Mouse (Mus musculus) gastrocnemius, postnatal 10 days (tissue): ENCODE data around the gene Gm12355. TPM values are rescaled to one million over a fixed set of nuclear protein-coding genes. Genes with fewer than 3 reads are reported as not detected.
"Not testable (repeated sequence)": the region's sequence is repeated elsewhere in the genome, so short reads cannot be mapped to it uniquely, and the experiment has no call there.

Experiments used
- DNase-seq: peaks from one replicate; pipeline ENCODE4 v3.0.0; 2021; ENCODE audit warnings: mixed read lengths
- long read RNA-seq, 2 experiments: library from polyadenylated mRNA; stranded (forward); transcript quantifications; one replicate each; pipeline ENCODE4 v2.0.0; 2021
- total RNA-seq, 2 experiments: library from RNA; stranded (reverse); gene quantifications; 2 replicates each; pipeline ENCODE4 v1.2.3; 2021

Gene Gm12355
- total RNA-seq: 10 to 100 TPM in 1 of 2 experiments, 1 to 10 TPM in 1; 8.2 to 10.3 TPM
- long read RNA-seq, experiment 1: 0 reads
- long read RNA-seq, experiment 2: 0 reads

DNA sequence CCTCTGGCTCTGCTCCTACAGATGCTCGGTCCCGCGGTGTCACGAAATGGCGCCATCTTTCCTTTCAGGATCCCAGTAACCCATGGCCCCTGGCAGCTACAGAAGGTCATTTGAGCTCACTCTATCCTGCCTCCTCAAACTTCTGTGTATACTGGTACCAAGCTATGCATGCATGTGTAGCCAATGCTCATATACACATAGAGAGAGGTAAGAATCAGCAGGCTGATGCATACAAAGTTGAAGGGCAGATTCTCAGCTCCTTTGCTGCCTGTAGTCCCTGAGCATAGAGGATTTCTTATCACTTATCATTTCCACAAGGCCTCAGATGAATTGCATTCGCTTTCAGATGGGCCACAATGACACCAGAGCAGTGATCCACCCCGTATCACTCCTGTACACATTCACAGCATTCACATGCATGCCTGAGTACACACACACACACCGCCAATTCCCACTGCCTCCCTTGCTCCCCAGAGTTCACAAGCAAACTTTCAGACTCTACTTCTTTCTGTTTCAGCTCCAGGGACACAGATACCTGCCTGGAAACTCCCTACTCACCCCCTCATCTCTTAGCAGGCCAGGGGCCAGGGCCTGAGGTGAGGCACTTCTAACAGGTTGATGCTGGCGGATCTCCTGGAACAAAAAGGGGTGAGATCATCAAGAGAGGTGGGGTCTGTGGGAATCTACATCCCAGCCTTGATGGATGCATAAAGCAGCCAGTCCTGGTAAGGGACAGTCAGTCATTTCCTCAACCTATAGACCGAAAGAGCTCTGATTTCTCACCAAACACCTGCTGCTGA lies at the start of gene Gm12355, which contains the start of gene Gsdma3:
Gene Gm12355 (minus strand): TSS at position 51 of the 800 bp plus-strand sequence.
Gene Gsdma3 (plus strand): TSS at position 750 of the 800 bp plus-strand sequence.
- no peak for DNase-seq

DNA sequence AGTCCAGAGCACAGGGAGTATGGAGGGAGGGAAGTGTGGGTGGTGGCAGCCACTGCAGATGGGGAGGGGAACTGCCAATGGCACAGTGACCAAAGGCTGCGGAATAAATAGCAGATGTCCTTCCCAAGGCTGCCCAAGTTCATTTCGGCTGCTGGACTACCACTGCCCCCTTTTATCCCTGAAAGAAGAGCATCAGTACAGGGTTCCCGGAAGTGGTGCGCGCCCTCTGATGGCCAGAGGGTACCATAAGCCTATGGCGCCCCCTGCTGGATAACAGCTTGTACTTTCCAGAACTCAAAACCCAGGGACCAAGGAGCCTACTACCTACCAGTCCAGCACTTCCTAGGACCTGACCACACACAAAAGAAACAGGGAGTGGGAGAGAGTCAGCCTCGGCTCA lies 47.7 kb upstream of the Gm12355 start:
- DNase-seq: peak; percentile 52

DNA sequence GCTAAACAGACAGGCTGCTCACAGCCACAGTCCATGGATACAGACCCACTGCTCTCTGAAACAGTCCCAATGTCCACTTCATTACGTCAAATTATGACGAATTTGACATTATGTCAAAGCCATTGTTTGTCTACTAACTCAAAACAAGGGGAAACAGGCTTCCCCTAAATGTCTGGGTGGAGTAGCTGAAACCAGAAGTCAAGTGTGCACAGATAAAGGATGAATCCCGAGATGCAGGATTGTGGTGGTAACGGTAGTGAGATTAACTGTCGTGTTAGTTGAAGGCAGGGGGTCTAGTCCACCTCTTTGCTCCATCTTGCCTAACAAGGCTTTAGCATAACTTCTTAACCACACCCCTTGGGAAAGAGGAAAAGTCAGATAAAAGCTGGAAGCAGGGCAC lies 47.0 kb upstream of the Gm12355 start:
- no peak for DNase-seq

DNA sequence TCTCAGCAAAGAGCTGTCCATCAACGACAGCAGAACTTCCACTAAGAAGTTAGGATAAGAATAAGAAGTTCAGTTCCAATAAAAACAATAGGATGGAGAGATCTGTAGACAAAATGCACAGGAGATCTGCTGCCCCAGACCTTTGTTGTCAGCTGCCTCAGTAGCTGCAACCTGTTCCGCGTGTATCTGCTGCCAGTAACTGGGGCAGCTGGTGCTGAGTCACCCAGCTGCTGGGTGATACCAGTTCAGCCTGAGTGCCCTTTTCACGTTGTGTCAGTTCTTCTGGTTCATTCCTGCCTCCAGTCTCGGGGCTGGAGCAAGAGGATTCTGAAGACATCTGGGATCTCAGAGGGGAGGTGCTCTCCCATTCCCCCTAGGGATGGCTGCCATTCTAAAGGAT lies 46.4 kb upstream of the Gm12355 start:
- DNase-seq: no peak

DNA sequence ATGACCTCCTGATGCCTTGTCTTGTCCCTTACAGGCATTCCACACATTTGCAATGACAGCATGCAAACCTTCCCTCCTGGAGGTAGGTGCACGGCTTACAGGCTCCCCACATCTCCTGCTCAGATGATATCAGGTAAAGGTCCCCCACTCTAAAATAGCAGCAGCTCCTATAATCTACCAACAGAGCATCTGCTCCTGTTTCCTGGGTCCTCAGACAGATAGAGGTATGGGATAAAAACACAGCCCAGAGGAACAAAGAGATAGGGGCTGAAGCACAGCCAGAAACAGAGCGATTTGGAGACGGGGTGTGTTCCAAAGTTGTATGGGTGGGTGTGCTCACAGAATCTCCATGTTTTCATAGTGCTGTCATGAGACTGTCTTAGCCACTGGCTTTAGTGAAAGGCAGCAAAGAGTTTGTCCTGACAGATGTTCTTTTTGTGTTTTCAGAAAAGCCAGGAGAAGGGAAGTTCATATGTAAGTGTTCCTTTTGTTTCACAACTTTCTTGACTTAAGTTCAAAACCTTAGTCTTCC lies 45.9 kb upstream of the Gm12355 start:
- DNase-seq: no peak

DNA sequence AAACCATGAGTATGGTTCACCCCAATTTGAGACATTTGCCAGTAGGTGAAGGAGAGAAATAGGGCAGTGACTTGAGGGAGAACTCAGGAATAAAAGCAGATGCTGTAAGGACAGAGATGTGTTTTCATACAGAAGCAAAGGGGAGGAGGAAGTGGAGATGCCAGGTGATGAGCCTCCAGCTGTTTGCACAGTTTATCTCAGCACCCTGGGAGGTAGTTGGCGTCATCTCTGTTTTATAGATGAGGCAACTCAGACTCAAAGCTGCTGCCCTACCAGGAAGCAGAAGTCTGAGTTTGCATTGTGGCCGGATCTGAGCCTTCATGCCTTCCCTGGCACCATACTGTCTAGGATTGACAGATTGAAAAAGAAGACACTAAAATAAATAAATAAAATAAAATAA lies 43.5 kb upstream of the Gm12355 start:
- no peak for DNase-seq

DNA sequence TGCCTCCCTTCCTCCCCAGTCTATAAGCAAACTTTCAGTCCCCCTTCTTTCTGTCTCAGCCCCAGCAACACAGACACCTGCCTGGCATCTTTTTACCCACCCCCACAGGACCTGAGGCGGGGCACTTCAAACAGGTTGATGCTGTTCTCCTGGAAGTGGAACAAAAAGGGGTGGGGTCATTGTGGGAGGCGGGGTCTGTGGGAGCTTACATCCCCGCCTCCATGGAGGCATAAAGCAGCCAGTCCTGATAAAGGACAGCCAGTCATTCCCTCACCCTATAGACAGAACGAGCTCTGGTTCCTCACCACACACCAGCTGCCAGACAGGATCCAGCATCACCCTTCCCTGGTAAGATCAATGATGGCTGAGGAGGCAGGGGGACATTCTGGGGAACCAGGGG lies 38.6 kb upstream of the Gm12355 start, which contains the start of gene Gsdma:
Gene Gsdma (plus strand): TSS at position 261 of the 400 bp plus-strand sequence.
- no peak for DNase-seq

DNA sequence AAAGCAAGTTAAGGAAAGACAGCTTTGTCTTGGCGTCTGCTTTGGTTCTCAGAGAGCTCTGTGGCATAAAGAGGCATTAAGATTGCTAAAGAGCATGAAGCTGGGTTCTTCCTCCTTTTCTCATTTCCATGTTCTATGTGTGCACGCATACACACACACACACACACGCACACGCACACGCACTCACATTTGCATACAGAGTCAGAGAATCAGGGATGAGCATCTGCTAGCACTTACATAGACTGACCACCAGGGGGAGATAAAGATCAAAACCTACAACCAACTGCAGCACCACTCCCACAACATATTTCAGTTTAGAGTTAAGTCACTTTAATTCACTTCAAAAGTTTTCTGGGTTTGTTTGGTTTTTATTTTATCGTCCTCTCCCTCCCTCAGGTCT lies 35.1 kb upstream of the Gm12355 start:
- no peak for DNase-seq

DNA sequence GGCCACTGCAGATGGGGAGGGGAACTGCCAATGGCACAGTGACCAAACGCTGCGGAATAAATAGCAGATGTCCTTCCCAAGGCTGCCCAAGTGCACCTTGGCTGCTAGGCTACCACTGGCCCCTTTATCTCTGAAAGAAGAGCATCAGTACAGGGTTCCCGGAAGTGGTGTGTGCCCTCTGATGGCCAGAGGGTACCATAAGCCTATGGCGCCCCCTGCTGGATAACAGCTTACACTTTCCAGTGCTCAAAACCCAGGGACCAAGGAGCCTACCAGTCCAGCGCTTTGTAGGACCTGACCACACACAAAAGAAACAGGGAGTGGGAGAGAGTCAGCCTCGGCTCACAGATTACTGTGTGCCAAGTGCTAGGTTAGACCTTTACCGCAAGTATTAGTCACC lies 29.6 kb upstream of the Gm12355 start:
- peak; percentile 57 for DNase-seq

DNA sequence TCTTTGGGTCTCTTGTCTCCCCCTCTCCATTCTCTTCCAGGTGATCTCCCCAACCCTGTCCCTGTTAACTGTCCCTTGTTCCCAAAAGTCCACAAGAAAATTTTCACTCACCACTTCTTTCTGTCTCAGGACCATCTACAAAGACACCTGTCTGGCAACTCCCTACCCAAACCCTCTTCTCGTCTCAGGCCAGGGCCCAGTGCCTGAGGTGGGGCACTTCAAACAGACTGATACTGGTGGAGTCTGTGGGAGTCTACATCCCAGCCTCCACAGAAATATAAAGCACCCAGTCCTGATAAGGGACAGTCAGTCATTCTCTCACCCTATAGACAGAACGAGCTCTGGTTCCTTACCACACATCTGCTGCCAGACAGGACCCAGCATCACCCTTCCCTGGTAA lies 21.0 kb upstream of the Gm12355 start, which contains the start of gene Gsdma2:
Gene Gsdma2 (plus strand): TSS at position 301 of the 400 bp plus-strand sequence.
- DNase-seq: no peak

DNA sequence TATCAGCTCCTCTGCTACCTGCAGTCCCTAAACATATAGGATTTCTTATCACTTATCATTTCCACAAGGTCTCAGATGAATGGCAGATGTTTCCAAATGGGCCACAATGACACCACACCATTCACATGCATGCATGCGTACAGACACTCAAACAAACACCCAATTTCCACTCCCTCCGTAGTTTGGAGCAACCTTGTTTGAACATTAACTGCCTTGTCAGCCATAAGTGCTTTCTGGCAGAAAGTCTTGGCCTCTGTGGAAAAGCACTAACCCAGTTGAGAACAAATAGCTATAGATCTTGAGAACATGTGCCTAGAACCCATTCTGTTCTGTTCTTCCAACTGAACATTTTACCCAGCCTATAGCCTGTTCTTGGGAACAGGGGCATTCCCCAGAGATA lies 20.5 kb upstream of the Gm12355 start:
- no peak for DNase-seq

DNA sequence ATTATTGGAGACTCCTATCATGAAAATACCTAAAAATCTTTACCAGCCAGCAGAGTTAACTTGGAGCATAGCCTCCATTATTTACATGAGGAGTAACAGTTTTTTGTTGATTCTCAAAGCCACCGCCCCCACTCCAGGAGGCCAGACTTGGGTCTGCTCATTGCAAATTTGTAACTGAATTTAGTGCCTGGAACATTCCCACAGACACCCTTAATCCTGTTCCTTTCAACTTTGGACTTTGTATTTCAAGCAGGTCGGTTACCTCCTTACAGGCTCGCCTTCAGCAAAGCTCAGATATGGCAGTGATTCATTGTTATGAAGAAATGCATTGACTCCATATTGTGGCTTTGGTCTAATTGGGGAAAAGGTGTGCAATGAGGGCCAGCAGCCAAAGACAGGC lies 19.3 kb upstream of the Gm12355 start:
- DNase-seq: no peak

DNA sequence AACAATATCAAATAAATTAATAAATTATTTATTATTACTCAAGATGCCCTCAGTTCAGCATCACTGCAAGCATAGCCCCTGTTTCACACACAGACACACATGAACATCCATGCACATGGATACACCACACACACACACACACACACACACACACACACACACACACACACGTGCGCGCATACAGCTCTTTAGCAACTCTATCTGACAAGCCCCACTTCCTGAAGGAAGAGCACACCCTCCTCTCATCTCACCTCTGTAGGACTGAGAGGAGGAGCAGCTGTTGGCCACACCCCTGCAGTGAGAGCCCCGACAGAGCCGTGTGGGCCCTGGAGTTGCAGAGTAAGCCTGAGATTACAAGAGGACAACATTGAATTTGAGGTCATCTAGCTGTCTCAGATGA lies 14.6 kb upstream of the Gm12355 start:
- no peak for DNase-seq

DNA sequence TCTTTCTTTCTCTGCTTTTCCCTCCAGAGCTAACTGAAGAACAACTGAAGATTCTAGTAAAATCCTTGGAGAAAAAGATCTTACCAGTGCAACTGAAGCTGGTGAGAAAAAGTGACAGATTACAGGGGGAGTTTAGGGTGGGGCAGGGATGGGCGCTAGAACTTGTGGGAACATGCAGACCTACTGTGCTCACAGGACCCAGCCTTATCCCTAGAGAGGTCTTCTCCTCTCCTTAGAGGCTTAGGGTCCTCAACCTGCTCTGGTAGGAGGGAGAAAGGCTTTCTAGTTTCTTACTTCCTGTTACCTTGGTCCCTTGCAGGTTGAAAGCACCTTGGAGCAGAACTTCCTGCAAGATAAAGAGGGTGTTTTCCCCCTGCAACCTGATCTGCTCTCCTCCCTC lies 12.0 kb upstream of the Gm12355 start:
- DNase-seq: no peak

DNA sequence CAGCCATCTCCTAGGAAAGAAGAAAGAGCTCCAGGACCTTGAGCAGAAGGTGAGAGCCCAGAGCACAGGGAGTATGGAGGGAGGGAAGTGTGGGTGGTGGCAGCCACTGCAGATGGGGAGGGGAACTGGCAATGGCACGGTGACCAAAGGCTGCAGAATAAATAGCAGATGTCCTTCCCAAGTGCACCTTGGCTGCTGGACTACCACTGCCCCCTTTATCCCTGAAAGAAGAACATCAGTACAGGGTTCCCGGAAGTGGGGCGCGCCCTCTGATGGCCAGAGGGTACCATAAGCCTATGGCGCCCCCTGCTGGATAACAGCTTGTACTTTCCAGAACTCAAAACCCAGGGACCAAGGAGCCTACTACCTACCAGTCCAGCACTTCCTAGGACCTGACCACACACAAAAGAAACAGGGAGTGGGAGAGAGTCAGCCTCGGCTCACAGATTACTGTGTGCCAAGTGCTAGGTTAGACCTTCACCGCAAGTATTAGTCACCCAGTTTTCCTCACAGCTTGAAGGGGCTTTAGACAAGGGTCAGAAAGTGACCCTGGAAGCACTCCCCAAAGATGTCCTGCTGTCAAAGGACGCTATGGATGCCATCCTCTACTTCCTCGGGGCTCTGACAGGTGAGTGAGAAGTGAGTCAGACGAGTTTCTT lies 10.0 kb upstream of the Gm12355 start:
- DNase-seq: not testable (repeated sequence)

DNA sequence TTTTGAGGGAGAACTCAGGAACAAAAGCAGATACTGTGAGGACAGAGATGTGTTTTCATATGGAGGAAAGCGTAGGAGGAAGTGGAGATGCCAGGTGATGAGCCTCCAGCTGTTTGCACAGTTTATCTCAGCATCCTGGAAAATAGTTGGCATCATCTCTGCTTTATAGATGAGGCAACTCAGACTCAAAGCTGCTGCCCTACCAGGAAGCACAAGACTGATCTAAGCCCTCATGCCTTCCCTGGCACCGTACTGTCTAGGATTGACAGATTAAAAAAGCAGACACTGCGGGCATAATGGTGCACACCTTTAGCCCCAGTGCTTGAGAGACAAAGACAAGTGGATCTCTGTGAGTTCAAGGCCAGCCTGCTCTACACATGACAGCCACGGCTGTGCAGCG lies 5.2 kb upstream of the Gm12355 start:
- no peak for DNase-seq

DNA sequence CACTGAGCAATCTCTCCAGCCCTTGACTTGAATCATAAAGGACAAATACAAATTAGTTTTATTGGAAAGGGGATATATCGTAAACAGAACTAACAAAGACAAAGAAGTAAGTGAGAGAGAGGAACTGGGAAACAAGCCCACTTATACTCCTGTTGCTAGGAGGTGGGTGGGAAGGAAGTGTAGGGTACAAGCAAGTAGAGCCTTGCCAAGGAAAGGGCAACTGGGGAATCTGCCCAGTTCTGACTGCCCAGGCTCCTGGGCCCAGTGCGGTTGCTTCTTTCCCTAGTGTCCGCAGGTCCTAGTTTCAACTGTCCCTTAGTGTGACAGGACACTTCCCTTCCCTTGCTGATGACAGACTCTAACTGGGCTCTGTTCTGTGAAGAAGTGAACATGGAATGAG lies 3.2 kb upstream of the Gm12355 start:
- DNase-seq: no peak

DNA sequence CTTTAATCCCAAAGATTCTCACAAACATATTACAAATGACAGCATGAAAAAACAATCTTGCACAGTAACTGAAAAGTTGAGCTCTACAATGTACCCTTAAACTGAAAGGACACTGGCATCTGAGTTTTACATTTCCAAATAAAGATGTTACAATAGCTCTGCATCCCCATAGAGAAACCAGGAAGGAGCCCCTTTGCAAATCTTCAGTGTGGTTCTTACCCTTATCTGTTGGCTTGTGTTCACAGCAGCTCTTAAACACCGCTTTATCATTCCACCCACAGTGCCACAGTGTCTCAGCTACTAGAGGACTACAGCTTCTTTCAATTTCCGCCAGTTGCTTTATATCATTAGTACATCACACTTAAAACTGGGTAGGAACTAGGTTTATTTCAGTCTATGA lies 1.1 kb downstream of the Gm12355 start:
- DNase-seq: not testable (repeated sequence)

DNA sequence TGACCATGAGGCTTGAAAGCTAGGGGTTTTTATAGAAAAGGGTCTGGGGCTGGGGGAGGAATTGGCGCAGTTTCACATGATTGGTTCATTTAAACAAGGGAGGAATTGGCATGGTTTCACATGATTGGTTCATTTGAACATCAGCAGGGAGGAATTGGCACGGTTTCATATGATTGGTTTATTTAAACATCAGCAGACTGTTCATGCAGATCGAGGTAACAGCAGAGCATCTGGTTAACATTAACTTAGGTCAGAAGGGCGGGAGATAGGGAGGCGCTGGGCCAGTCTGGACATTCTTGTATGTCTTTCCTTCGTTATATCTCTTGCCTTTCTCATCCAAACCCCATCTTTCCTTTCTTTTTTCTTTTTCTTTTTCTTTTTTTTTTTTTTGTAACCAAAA lies 1.5 kb downstream of the Gm12355 start:
- DNase-seq: not testable (repeated sequence)

DNA sequence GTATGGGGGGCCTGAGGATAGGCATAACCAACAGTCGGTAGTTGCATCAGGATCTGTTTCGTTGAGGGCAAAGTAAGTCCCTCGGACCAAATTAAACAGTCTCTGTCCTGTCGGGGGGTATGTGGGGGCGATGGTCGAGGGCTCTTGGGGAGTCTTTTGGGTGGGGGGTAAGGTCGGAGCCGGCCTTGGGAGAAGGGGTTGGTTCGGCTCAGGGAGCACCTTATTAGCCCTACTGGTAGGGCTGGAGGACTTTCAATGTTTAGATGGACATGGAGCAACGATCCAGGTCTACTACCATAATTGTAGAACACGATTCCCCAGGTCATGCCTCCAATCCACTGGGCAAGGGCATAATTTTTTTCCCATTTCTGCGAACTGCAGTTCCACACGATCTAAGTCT lies 4.7 kb downstream of the Gm12355 start:
- no peak for DNase-seq

DNA sequence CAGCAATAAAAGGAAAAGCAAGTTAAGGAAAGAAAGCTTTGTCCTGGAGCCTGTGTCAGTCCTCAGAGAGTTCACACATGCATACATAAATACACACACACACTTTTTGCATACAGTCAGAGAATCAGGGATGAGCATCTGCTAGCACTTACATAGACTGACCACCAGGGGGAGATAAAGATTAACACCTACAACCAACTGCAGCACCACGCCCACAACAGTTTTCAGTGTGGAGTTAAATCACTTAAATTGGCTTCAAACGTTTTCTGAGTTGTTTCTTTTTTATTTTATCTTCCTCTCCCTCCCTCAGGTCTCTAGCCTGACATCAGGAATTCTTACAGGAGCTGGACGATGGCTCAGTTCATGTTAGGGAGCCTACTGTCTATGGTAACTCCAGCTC lies 18.7 kb downstream of the Gm12355 start:
- no peak for DNase-seq

DNA sequence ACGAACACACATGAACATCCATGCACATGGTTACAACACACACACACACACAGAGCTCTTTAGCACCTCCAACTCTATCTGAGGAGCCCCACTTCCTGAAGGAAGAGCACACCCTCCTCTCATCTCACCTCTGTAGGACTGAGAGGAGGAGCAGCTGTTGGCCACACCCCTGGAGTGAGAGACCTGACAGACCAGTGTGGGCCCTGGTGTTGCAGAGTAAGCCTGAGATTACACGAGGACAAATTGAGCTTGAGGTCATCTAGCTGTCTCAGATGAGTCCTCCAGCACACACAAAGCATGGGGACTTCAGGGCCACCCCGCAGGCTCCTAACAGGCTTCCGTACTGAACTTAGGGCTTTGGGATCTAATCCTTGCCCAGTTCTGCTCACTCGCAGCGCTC lies 20.6 kb downstream of the Gm12355 start:
- not testable (repeated sequence) for DNase-seq

DNA sequence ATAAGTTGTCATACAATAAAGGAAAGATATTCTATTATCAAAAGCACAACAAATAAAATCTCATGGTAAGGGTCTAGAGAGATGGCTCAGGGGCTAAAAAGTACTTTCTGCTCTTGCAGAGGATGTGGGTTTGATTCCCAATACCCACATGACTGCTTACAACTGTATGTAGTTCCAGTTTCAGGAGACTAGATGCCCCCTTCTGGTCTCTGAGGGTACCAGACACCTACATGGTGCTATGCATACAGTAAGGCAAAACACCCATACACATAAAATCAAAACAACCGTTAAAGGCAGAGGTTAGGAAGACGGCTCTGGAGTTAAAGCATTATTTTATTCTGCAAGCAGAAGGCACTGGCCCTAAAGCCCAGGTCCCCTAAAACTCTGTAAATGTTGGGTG lies 21.5 kb downstream of the Gm12355 start:
- DNase-seq: no peak
